Mouse (Mus musculus) stomach, postnatal 0 days (tissue): ENCODE results near the gene Ptov1.

ENCODE experiments used
- CTCF ChIP-seq: IDR thresholded peaks from 2 replicates; pipeline ENCODE4 v1.5.1; 2016; ENCODE audit warnings: antibody characterized with exemption, low read depth, mild to moderate bottlenecking, moderate library complexity
- EP300 ChIP-seq: optimal IDR thresholded peaks from 2 replicates; pipeline ENCODE3; 2016; ENCODE audit warnings: antibody characterized with exemption

GRCm38 (mm10) chr7:44815721-44816469, 53.7 kb downstream of the Ptov1 start, which contains the start of the genes Nup62 and Il4i1:
- TF ChIP-seq CTCF, result peak; percentile 24; the same call in 1 of the 2 replicates
- no peak for TF ChIP-seq EP300
